Mouse (Mus musculus) neutrophil, adult 5-6 weeks (primary cell): ENCODE measurements around the gene Setdb2. TPM values are rescaled to one million over a fixed set of nuclear protein-coding genes. Genes with fewer than 3 reads are reported as not detected.
"Not testable (repeated sequence)": the region's sequence is repeated elsewhere in the genome, so short reads cannot be mapped to it uniquely, and the experiment has no call there.

Experiments used
- ATAC-seq: fragments of 151-379, 151-347 bp; 2 replicates; pipeline ENCODE4 v1.8.0; 2017; ENCODE audit warnings: mild to moderate bottlenecking, moderate TSS enrichment; ENCODE audit not compliant: insufficient number of reproducible peaks, poor library complexity, low FRiP score, severe bottlenecking; ENCODE audit errors: extremely low read depth
- total RNA-seq: library from RNA; stranded (forward); fragments of 200-1000 nt; gene quantifications from 2 replicates; pipeline ENCODE4 v1.2.3, GENCODE M21; 2017

The Setdb2 gene
- 57.0 and 59.6 TPM in 2 replicates for total RNA-seq

GRCm38 (mm10) chr14:59440558-59441471, at the start of gene Setdb2, which contains the start of gene Cab39l:
Gene Setdb2, minus strand, starts transcription at chr14:59440884.
Gene Cab39l, plus strand, starts transcription at chr14:59440972.
- peak; percentile 95 for ATAC-seq

- ATAC-seq = no peak
Observed at GRCm38 (mm10) chr14:59485247-59485810, 44.6 kb upstream of the Setdb2 start.

GRCm38 (mm10) chr14:59478699-59479098, 38.0 kb upstream of the Setdb2 start:
- no peak for ATAC-seq

- ATAC-seq = no peak
Observed at GRCm38 (mm10) chr14:59470781-59471180, 30.1 kb upstream of the Setdb2 start.

- no peak for ATAC-seq
Observed at GRCm38 (mm10) chr14:59467798-59468197, 27.1 kb upstream of the Setdb2 start.

GRCm38 (mm10) chr14:59466503-59466902, 25.8 kb upstream of the Setdb2 start:
- ATAC-seq = no peak

GRCm38 (mm10) chr14:59447981-59448380, 7.3 kb upstream of the Setdb2 start:
- ATAC-seq = no peak

- no peak for ATAC-seq
Observed at GRCm38 (mm10) chr14:59445421-59445820, 4.7 kb upstream of the Setdb2 start.

- 0 out of 2 replicates have a peak, but pooled peaks have one; percentile 25 for ATAC-seq
Observed at GRCm38 (mm10) chr14:59441472-59441805, 755 bp upstream of the Setdb2 start.

- ATAC-seq = no peak
Observed at GRCm38 (mm10) chr14:59440039-59440438, 645 bp downstream of the Setdb2 start.

GRCm38 (mm10) chr14:59438505-59438904, 2.2 kb downstream of the Setdb2 start:
- ATAC-seq = peak; percentile 50

GRCm38 (mm10) chr14:59437398-59437797, 3.3 kb downstream of the Setdb2 start:
- no peak for ATAC-seq

GRCm38 (mm10) chr14:59435206-59435605, 5.5 kb downstream of the Setdb2 start:
- ATAC-seq = no peak

GRCm38 (mm10) chr14:59433902-59434301, 6.8 kb downstream of the Setdb2 start:
- ATAC-seq = no peak

GRCm38 (mm10) chr14:59430556-59430955, 10.1 kb downstream of the Setdb2 start:
- no peak for ATAC-seq

GRCm38 (mm10) chr14:59422912-59423663, 17.6 kb downstream of the Setdb2 start:
- no peak for ATAC-seq

- ATAC-seq = no peak
Observed at GRCm38 (mm10) chr14:59418171-59418570, 22.5 kb downstream of the Setdb2 start.

- ATAC-seq = not testable (repeated sequence)
Observed at GRCm38 (mm10) chr14:59414979-59415378, 25.7 kb downstream of the Setdb2 start.

GRCm38 (mm10) chr14:59396999-59397398, 43.7 kb downstream of the Setdb2 start:
- peak; percentile 97 for ATAC-seq

GRCm38 (mm10) chr14:59395281-59395680, 45.4 kb downstream of the Setdb2 start, which contains the start of gene Phf11c:
Gene Phf11c, minus strand, starts transcription at chr14:59395381.
- no peak for ATAC-seq
